Mouse (Mus musculus): Measurements from ENCODE around the gene Camk2b.
"Not testable (repeated sequence)": the region's sequence is repeated elsewhere in the genome, so short reads cannot be mapped to it uniquely, and the experiment has no call there.

Camk2b gene

DNA sequence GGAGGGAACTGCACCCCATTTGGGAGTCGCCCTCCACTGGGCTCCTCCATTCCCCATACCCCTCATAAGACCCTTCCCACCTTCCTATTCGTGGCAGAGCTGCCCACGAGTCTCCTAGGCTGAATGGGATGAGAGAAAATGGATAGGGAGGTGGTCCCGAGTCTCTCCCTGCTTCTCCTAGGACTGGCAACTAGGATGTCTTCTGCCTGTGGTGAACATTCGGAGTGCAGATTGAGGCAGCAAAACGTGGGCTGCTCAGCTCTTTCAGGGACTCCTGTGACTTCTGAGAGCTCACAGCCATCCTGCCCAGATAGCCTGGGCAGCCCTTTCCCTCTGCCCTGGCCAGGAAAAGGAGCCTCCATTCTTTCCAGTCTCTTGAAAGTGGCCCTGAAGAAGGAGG, at the start of gene Camk2b:
Gene Camk2b, minus strand, starts transcription at position 187 of the 400 bp plus-strand sequence.
- no peak for DNase-seq (ENCODE audit: low spot score)

DNA sequence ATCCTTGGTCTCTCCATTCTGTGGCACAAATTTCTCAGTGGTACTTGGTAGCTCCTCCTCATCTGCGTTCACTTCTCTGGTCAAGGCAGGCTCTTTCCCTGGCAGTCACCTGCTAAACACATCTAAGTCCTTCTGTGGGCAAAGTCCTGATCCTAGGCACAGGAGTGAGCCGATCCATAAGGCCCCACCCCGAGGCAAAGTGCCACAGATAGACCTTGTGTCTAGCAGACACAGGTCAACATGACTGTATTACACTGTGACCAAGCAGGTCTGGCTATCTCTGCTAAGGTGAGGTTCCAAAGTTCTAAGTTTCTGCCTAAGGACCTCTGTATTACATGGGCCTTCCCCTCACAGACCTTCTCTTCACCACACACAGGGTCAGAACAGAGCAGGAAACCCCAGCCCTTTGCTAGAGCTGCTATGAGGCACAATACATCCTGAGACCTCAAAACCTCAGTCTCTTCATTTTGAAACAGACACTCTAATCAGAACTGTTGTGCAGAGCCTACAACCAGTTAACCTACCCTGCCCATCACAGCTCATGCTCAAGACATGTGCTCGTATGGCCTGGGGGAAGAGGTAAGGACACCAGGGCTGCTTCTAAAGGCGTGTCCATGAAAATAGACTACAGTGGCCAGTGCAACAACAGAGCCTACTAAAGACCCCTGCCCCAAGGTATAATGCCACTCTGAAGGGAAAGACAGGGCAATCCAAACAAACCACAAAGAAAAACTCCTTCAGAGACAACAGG, 45.7 kb upstream of the Camk2b start:
- no peak for DNase-seq (ENCODE audit: low spot score)

DNA sequence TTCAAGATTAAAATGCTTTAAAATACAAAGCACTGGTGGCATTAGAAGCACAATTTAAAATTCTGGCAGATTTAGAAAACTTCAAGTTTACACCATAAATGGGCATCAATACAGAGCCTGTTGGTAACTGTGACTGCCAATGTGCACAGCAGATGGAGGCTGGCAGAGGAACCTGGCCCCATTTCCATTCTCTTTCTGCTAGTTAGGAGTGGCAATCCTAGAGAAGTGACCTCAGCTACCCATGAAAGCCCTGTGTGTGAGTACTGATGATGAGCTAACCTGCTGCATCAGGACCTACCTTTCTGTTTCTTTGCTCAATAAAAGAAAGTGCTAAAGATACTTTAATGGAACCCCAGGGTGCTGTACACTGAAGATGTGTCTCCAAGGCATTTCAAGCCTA, 43.8 kb upstream of the Camk2b start:
- DNase-seq (ENCODE audit: low spot score), result no peak

DNA sequence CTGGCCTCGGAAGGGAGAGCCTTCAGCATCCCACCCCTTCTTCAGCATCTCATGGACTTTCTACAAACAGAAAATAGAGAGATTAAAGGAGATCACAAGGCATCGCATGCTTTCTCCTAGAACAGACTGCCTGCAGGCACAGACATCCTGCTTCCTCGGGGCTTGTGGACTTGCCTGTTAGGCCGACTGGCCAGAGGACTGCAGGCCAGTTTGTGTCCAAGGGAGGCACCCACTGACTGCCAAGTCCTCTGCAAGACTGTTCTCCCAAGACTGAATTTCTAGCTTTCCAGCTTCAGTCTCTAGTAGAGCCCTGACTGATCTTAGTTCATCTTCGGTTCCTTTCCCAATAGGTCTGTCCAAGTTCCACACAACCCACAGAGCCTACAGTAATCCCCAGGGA, 42.1 kb upstream of the Camk2b start:
- DNase-seq (ENCODE audit: low spot score), result no peak

DNA sequence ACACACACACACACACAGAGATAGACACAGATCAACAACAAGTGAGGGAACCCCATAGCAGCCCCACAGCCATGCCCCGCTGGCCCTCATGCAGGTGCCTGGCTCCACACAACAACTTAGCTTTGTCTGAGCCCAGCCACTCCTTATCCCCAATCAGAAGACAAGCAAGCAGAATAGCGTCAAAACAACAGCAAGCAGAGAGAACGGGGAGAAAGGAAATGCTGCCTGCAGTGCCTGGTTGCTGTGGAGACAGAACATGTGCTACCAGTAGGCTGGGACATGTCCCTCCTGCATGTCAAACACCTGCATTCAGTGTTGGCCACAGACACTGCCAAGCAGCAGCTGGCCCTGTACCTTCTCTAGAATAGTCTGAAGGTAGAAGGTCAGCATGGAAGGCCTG, 41.6 kb upstream of the Camk2b start:
- DNase-seq (ENCODE audit: low spot score), result no peak

DNA sequence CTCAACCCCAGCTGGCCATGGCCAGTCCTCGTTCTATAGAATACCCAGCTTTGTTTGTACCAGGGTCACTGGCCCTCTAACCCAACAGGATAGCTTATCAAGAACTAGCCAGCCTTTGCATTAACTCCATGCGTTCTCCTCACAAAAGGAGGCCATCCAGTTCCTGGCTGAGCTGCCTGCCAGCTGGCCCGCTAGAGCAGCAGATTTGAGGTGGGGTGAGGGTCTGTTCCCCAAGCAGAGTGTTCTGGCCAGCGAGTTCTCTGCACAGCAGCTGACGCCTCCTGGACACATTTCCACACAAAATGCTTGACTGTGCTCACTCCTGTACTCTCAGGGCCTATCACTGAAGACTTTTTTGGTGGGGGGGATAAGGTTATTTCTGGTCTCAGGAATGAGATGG, 38.6 kb upstream of the Camk2b start:
- no peak for DNase-seq (ENCODE audit: low spot score)

DNA sequence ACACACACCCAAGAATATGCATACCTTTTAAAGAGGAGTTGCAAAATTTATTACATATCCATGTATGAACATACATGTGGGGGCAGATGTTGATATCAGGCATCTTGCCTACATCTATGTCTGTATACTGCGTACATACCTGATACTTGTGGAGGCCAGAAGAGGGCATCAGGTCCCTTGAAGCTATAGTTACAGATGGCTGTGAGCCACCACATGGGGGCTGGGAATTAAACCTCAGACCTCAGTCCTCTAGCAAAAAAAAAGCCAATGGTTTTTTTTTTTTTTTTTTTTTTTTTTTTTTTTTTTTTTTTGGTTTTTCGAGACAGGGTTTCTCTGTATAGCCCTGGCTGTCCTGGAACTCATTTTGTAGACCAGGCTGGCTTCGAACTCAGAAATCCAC, 30.5 kb upstream of the Camk2b start:
- not testable (repeated sequence) for DNase-seq (ENCODE audit: low spot score)

DNA sequence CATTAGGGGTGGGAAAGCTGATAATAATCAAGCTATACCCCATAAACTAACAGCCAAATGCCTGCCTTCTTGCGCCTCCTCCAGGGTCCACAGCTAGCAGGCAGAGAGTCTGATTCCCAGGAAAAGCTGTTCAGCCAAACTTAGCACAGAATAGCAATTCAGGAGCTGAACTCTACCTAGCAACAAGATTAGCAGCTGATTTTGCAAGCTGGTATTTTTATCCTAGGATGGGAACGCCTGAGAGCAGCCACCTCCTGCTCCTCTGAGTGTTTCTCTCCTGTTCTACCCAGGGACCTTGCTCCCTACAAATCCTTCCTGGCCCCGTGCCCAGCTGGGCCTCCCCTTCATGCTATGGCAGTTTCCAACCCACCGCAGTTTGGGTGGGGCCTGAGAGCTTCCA, 20.8 kb upstream of the Camk2b start:
- DNase-seq (ENCODE audit: low spot score), result no peak

DNA sequence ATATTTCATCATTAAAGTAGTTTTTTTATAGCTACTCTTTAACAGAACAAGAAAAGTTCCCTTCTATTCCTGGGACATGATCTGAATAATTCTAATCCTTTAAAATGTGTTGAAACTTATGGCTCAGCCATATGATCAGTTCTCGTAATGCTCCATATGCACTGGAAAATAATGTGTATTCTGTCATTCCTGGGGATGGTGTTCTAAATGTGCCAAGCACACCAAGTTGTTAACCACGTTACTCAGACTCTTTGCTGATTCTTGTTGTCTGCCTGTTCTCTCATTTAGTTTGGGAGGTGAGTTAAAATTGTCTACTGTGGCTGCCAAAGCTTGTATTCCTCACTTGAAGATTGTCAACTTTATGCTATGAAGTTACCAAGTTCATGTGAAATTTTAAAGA, 12.6 kb upstream of the Camk2b start:
- DNase-seq (ENCODE audit: low spot score), result no peak

DNA sequence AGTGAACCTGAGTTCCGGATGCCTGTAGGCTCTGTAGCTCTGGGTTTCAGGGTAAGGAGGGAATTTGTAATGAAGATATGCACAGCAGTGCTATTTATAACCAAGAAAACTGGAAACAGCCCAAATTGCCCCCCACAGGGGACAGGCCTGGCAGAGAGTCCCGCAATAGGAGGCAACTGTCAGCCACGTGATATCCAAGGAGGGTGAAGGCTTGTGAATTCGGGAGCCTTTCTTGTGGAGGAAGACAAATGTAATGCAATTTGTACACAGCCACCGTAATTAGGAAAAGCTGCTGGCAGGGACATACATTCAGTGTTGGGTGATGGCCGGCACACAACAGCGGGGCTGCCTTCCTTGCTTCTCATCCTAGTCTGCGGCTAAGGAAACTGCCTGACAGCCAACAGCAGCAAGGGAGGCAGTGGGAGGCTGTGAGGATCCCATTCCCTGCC, 9.5 kb upstream of the Camk2b start:
- DNase-seq (ENCODE audit: low spot score), result peak; percentile 72

DNA sequence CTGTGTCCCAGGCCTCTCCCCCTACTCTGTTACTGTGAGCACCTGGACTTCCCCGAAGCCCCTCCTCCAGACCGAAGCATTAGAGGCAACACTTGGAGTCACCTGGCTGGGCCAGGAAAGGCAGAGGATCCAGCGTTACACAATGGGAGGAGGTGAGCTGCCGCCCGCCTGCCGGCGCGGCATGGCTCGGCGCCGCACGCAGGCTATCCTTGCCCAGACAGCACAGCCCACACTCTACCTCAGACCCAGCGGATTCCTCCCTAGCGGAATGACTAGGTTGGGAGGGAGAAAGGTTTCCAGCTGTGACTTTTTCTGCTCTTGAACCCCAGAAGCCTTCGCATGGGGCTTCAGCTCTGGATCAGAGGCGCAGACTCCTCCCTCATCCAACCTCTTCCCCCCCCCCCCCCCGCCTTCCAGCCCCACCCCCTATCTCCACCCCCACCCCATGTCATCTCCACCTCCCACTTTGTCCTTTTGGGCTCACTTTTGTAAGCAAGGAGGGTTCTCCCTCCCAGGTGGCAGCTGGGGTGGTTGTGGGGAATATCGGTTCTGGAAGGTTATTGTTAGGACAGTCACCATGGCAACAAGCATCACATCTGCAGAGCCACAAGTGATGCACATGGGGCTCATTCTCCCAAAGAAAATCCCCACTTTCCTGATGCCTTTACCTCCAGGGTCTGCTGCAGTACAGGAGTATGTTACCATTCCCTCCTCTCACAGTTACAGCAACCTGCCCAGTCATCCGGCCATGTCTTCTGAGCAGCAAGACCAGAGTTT, 2.2 kb upstream of the Camk2b start:
- peak; percentile 51 for DNase-seq (ENCODE audit: low spot score)

DNA sequence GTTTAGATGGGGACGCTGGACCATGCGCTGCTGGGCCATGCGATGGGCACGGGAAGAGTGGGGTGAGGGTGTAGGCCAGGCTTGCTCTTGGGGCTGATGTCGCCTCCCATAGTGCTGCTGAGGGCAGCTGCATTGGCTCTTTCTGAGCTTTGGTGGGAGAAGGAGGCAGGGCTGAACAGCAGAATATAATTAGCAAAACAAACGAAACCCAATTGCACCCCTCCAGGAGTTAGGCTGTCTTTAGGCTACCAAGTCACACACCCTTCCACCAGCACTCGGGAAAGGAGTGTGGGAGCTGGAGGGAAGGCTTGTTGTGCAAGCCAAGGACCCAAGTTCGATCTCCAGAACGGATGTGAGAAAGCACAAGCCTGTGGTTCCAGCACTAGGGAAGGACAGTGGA, 998 bp upstream of the Camk2b start:
- DNase-seq (ENCODE audit: low spot score), result no peak

DNA sequence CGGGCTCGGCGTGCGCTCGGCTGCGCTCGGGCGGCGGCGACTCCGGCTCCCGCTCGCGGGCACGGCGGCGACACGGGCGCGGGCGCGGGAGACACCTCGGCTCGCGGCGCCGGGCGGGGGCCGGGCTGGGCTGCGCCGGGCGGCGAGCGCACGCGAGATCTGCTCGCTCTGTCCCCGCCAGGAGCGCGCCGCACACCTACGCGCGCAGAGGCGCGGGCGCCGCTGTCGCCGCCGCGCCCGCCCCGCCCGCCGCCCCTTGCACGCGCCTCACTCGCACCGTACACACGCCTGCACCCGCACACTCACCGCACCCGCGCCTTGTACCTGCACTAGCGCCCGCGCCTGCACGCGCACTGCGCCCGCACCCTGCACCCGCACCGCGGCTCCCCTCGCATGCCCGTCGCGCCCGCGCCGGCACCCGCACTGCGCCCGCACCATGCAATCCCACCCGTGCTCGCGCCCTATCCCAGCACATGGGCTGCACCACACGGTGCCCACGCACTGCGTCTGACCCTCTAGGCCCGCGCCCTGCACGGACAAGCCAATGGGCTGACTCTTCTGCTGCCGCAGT, 526 bp downstream of the Camk2b start:
- no peak for DNase-seq (ENCODE audit: low spot score)

DNA sequence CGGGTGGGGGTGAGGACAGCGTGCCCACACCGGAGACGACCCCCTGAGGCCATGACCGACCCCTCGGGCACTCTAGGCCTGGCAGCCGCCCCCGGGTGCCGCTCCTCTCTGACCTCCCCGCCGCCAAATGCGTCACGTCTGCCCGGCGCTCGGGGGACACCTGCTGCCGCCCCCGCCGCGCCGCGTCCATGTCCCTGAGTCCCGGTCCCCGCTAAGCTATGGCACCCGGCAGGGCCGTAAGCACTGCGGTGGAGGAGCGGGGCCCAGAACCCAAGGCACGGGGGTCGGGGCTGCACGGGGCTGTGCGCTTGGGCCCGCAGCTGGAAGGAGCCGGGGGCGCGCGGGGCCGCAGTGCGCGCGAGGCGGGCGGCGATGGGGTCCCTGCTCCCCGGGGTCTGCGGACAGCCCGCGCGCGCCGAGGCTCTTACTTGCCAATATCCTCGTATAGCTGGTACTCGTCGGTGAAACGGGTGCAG, 1.1 kb downstream of the Camk2b start:
- no peak for DNase-seq (ENCODE audit: low spot score)

DNA sequence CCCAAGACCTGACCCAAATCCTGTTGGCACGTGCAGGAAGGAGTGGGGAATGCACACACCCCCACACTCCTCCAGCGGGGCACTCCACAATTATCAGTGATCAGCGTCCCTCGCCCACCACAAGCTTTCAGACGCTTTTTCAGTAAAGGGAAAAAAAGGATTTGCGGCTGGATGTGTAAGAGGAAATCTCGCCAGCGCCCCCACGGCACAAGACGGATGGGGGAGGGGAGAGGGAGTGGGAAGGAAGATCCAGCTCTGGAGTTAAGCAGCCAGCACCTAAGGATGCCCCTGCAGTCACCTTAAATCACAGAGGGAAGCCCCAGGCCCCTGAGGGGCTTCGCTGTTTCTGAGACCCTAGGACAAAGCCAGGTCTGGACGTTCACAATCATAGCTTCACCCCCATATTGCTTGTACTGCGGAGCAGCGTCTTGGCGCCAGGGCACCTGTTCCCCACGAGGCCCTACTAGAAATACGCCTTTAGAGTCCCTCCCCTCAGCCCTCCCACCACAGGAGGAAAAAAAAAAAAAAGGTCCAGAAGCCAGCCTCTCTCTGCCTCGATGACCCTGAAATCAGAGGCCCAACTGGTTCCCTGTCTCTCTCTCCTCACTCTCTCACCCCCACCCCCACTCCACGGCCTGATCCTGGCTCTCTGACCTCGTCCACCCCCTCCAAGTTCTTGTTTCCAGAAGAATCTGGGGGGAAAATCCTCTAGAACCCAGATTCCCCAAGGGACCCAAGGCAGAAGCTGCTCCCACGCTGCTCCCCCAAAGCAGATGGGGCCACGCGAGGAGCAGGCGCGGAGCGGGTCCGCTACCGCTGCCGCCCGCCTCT, 1.7 kb downstream of the Camk2b start:
- DNase-seq (ENCODE audit: low spot score), result no peak

DNA sequence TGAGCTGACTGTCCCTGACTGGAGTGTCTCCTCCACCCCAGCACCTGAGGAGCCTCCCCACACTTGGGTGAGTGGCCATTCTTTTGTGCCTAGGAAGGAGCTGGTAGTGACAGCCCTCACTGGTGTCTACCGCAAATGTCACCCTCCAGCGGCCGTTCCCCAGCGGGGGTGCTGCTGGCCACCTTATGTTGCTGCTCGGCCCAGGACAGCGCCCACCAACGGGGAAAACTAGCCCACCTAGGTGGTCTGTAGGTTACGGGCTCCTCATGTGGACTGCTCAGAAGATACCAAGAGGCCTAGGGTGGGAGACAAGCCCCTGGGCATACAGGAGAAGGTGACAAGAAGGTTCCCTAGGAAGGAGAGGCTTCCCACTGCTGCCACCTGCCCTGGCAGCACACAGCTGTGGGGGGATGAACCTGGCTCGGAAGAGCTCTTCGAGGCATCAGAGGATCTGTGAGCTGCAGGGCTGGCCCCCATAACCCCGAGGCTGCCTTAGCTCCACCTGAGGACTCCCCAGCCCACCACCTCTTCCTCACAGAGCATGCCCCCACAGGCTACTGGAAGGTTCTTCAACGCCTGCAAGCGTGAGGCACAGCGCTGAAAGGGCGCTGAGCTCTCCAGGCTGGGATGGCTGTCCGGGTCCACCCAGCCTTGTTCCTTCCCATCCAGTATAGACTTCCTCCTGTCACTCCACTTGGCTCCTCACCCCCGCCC, 2.5 kb downstream of the Camk2b start:
- no peak for DNase-seq (ENCODE audit: low spot score)

DNA sequence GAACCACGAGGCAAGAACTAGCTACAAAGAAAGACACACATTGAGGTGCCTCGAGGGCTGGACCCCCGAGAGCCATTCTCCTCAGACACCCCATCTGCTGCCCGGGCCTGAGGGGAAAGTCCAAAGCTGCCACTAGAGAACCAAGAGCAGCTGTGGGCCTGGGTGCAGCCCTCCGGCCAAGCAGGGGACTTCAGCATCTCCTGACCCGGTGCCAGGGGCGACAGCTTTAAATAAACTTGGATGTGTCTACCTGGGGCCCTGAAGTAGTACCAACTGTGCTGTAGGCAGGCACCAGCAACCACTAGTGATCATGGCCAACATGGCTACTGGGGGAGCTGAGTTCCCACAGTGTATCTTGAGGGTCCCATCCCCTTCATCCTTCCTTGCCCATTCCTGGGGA, 3.1 kb downstream of the Camk2b start:
- DNase-seq (ENCODE audit: low spot score), result no peak

DNA sequence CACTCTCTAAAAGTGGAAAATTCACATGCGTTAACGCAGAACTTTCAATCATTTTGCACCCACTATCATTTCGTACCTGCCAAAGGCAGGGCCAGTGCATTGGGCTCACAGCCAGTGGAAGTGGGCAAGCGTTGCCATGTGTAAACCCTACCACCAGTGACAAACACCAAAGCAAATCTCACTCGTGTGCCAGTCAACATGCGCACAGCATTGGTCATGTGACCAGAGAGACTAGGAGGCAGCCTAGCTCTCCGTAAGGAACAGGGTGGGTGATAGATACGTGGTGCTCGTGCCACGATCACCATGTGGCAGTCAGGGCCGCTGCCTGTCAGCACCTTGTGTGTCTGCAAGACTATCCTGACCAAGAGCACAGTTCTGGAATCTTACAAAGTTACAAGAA, 3.8 kb downstream of the Camk2b start:
- DNase-seq (ENCODE audit: low spot score), result no peak

DNA sequence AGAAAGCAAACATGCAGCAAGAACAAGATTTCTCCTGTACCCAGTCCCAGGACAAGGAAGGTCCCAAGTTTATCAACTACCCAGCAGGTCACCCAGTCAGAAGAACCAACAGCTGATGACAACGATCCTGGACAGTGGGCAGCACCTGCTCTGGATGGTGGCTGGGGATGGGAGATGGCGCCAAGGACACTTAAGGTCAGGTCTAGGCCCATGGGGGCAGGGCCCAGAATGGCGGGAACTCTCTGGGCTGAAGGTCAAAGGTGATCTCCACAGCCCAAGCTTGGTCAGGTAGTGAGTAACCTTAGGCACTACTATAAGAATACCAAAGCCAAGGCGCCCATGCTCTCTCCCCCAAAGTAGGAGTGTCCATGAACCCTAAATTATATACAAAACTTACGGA, 4.3 kb downstream of the Camk2b start:
- no peak for DNase-seq (ENCODE audit: low spot score)

DNA sequence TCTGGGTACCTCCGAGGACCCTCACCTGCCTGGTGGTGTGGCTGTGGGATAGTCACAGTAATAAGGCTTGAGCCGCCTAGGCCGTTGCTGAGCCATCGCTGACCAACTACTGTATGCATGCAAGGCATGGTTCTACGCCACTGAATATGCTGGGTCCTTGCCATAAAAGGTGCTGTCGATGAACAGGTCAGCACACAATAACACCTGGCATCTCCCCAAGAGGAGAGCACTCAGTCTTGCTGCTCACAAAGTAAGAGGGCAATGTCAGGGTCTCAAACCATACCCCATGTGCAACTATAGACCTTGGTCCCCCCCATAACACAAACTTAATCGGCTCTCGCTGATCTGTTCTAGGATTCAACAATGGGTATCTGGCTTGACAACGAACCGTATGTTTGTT, 7.0 kb downstream of the Camk2b start:
- DNase-seq (ENCODE audit: low spot score), result no peak

DNA sequence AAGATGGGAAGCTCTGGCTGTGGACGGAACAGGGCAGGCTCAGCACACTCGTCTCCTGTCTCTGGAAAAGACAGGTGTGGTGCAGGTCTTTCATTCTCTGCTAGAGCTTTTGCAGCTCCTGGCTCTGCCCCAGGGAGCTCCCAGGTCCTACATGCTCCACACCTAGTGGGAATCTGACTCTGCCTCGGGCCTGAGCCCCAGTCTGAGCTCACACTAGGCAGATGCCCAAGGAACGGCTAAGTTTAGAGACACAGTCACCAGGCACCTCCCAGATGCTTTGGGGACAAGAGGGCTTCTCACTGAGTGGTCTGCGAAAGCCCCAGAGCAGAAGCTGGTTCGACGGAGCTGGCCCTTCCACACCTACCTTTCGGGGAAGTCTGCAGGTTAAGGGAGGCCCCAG, 12.8 kb downstream of the Camk2b start:
- no peak for DNase-seq (ENCODE audit: low spot score)

All from MN1 (cell line).